Mouse (Mus musculus) limb, embryonic 14.5 days (tissue): Measurements from ENCODE around the gene Ptbp2. TPM values are rescaled to one million over a fixed set of nuclear protein-coding genes. Genes with fewer than 3 reads are reported as not detected.

Source experiments
- ATAC-seq: fragments of 200-750 bp; cut with Nextera tagmentation; 2 replicates; pipeline ENCODE4 v1.8.0; 2017; ENCODE audit warnings: low read depth, moderate number of reproducible peaks, moderate TSS enrichment; ENCODE audit not compliant: low FRiP score
- DNase-seq: peaks from one replicate; pipeline ENCODE4 v3.0.0-alpha.2; 2015; ENCODE audit warnings: low spot score
- H3K27ac ChIP-seq: fragments of 300-500 bp; sonication (generic); replicated peaks from 2 replicates; pipeline ENCODE4 v1.5.1; 2014; ENCODE audit warnings: low read depth, mild to moderate bottlenecking, low read length, moderate library complexity, mixed read lengths
- H3K27me3 ChIP-seq: fragments of 300-500 bp; sonication (generic); 2 replicates; pipeline ENCODE4 v1.6.1; 2014; ENCODE audit warnings: low read length, mixed read lengths; ENCODE audit not compliant: control insufficient read depth, insufficient read depth
- H3K36me3 ChIP-seq: fragments of 300-500 bp; sonication (generic); 2 replicates; pipeline ENCODE4 v1.6.1; 2014; ENCODE audit warnings: mild to moderate bottlenecking, low read length, moderate library complexity, mixed read lengths; ENCODE audit not compliant: control insufficient read depth, insufficient read depth
- H3K4me1 ChIP-seq: fragments of 300-500 bp; sonication (generic); 2 replicates; pipeline ENCODE4 v1.6.1; 2014; ENCODE audit warnings: antibody characterized with exemption, low read length, mixed read lengths; ENCODE audit not compliant: control insufficient read depth, insufficient read depth
- H3K4me2 ChIP-seq: fragments of 300-500 bp; sonication (generic); replicated peaks from 2 replicates; pipeline ENCODE4 v1.6.1; 2014; ENCODE audit warnings: low read depth, mild to moderate bottlenecking, low read length, moderate library complexity; ENCODE audit not compliant: severe bottlenecking
- H3K4me3 ChIP-seq: fragments of 300-500 bp; sonication (generic); replicated peaks from 2 replicates; pipeline ENCODE4 v1.5.1; 2014; ENCODE audit warnings: low read length
- H3K9ac ChIP-seq: fragments of 300-500 bp; sonication (generic); 2 replicates; pipeline ENCODE4 v1.6.1; 2014; ENCODE audit warnings: mild to moderate bottlenecking, low read depth, low read length, moderate library complexity; ENCODE audit not compliant: severe bottlenecking
- H3K9me3 ChIP-seq: fragments of 300-500 bp; sonication (generic); 2 replicates; pipeline ENCODE4 v1.6.1; 2016; ENCODE audit warnings: low read length; ENCODE audit not compliant: control insufficient read depth
- POLR2A ChIP-seq: fragments of 200-500 bp; IDR thresholded peaks from 2 replicates; pipeline ENCODE4 v1.8.0; 2012; ENCODE audit warnings: inconsistent platforms, mild to moderate bottlenecking, moderate library complexity, borderline replicate concordance; ENCODE audit not compliant: insufficient read depth, insufficient read length; ENCODE audit errors: extremely low read depth
- WGBS: fragments of 180-500 bp; shearing (Covaris S2); extraction: QIAGEN DNeasy Blood & Tissue Kit; methylation state at CpG from one replicate; pipeline ENCODE4 v1.1.7; 2014; 5-methylcytosine and 5-hydroxymethylcytosine counted together
- polyA plus RNA-seq, 2 experiments: library from polyadenylated mRNA; depleted of rRNA in 1 of 2; stranded (reverse) in 1 of 2; unstranded in 1 of 2; fragments of >200 nt; fragmentation: Nextera tagmentation in 1 of 2; extraction: Ambion mirVana in 1 of 2; gene quantifications; 2 replicates each; pipeline versions ENCODE4 v1.2.1 to v1.2.3; 2012 to 2014

The Ptbp2 gene
- polyA plus RNA-seq (2012; rRNA removed) = 101 and 102 TPM in 2 replicates
- polyA plus RNA-seq (2014; fragmentation: Nextera tagmentation; extraction: Ambion mirVana) = 65.8 and 73.0 TPM in 2 replicates

- H3K27ac ChIP-seq = peak within 1 kb of the TSS; percentile 98
Measured at GRCm38 (mm10) chr3:119784366-119784765, at the start of gene Ptbp2. Gene Ptbp2, minus strand, starts transcription at chr3:119784466.

DNA sequence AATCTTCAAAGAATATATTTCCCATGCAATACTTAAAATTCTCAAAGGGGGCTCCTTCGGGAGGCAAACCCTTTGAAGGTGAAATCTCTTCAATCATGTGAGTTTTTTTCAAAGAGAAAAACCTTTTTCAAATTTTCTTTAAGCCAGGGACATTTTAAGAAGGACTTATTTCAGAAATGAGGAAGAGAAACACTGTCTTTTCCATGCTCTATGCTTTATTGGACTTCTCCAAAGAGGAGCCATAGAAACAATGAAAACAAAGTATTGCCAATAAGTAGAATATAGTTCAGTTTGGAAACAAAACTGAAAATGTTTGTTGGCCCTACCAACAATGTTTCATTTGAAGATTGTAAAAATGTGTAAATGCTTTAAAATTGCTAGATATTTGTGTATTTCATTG, 30.4 kb upstream of the Ptbp2 start:
- no peak for TF ChIP-seq POLR2A
- WGBS = 51% methylated on average over 1 of the region's 1 CpGs
- no peak overlapping the region for H3K4me3 ChIP-seq

More at GRCm38 (mm10) chr3:119784366-119784765, at the start of gene Ptbp2:
- Histone ChIP-seq H3K4me2 (peak within 1 kb of the TSS; percentile 46), H3K4me1 (peaks cover 21% of the 10 kb centered on the region; the same call in 1 of the 2 replicates), H3K27me3 (no peaks in the 10 kb centered on the region), H3K4me3 (peak within 1 kb of the TSS; percentile 95), H3K9ac (peak within 1 kb of the TSS; percentile 100), H3K9me3 (no peaks in the 10 kb centered on the region), H3K36me3 (peaks cover 5% of the 10 kb centered on the region; the same call in 1 of the 2 replicates)
- DNase-seq (no peak), ATAC-seq (no peak)
- WGBS = 81% methylated on average over 4 of the region's 4 CpGs
- no peak for TF ChIP-seq POLR2A

GRCm38 (mm10) chr3:119806123-119806522, 21.9 kb upstream of the Ptbp2 start:
- H3K27me3 ChIP-seq = no peaks in the 10 kb centered on the region
- no peak overlapping the region for H3K4me3 ChIP-seq

More for the DNA sequence above, 30.4 kb upstream of the Ptbp2 start:
- Histone ChIP-seq H3K27ac (no peak overlapping the region), H3K4me1 (no peaks in the 10 kb centered on the region), H3K36me3 (no peaks in the 10 kb centered on the region), H3K9ac (no peak overlapping the region), H3K9me3 (no peaks in the 10 kb centered on the region), H3K27me3 (no peaks in the 10 kb centered on the region), H3K4me2 (no peak overlapping the region)
- no peak for DNase-seq
- ATAC-seq = no peak

DNA sequence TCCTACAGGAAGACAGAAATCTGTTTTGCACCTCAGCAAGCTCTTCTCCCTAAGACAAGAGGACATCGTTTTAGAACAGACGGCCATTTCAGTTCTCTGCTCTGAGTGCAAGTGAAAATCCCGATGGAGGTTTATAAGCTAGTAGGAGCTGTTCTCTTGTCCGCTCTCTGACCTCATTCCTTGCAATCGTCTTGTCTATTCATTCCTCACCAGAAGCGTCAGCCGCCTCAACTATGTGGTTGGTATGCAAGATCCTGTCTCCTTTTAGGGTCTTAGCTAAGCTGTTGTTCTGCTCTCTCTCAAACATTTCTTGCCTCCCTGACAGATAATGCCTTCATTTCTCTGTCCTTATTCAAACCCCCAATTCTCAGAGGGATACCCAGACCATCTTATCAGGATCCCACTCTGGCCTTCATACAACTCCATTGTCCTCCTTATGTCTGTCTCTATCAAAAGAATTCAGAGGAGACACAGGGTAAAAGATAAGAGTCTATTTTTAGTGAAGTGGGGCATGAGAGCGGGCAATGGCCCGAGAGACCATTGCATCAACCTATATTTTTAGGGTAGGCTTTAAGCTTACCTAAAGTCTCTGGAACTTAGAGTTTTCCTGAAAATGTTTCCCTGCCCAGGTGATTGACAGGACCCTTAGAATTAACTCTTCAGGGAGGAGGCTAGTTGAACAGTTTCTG, 10.6 kb upstream of the Ptbp2 start:
- Histone ChIP-seq H3K27ac (no peak overlapping the region), H3K9me3 (no peaks in the 10 kb centered on the region), H3K9ac (no peak overlapping the region), H3K36me3 (no peaks in the 10 kb centered on the region), H3K4me2 (no peak overlapping the region), H3K4me1 (no peaks in the 10 kb centered on the region), H3K27me3 (no peaks in the 10 kb centered on the region), H3K4me3 (no peak overlapping the region)
- WGBS = 87% methylated on average over 9 of the region's 9 CpGs
- TF ChIP-seq POLR2A = no peak
- no peak for ATAC-seq
- no peak for DNase-seq

More at GRCm38 (mm10) chr3:119806123-119806522, 21.9 kb upstream of the Ptbp2 start:
- no peak overlapping the region for H3K9ac ChIP-seq
- WGBS = 79% methylated on average over 7 of the region's 7 CpGs
- H3K4me2 ChIP-seq = no peak overlapping the region
- DNase-seq (no peak), ATAC-seq (no peak)
- no peak for TF ChIP-seq POLR2A
- H3K27ac ChIP-seq = no peak overlapping the region
- H3K4me1 ChIP-seq = no peaks in the 10 kb centered on the region
- H3K36me3 ChIP-seq = no peaks in the 10 kb centered on the region
- H3K9me3 ChIP-seq = no peaks in the 10 kb centered on the region

DNA sequence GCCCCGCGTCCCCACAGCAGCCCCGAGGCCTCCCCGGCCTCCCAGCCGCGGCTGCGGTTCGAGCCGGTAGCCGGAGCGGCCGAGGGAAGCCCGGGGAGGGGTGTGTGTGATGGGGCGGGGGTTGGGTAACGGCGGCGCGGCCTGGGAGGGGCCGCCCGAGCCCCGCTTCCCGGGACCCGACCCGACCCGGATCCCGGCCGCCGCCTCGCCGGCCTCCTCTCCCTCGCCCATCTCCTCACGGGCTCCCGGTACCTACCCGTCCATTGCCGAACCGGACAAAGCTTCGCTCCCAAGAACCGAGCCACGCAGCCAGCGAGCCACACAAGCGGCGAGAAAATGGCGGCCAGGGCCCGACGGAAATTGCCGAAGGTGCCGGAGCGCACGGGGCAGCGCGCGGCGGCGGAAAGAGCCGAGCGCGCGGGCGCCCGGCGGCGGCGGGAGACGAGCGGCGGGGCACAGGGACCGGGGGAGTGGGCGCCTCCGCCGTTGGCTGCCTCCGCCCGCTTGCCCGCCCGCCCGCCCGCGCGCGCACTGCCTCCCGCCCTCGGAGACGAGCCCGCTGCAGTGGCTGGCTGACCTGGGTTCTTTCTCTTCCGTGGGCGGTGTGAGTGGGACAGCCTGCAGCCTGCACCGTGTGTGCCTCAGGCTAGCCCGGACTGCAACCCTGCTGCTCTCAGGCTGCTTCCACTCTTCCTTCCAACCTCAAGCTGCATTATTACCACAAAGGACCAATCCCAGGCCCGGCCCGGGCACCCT, 1.1 kb downstream of the Ptbp2 start:
- H3K9me3 ChIP-seq = no peaks in the 10 kb centered on the region
- DNase-seq (peak; percentile 82), ATAC-seq (peak; percentile 90)
- H3K4me2 ChIP-seq = peak overlapping the region; percentile 71
- H3K27ac ChIP-seq = peak overlapping the region; percentile 98
- peaks cover 5% of the 10 kb centered on the region; the same call in 1 of the 2 replicates for H3K36me3 ChIP-seq
- H3K27me3 ChIP-seq = no peaks in the 10 kb centered on the region
- TF ChIP-seq POLR2A = peak; percentile 56; the same call in 1 of the 2 replicates
- peak overlapping the region; percentile 100 for H3K9ac ChIP-seq
- H3K4me1 ChIP-seq = peaks cover 27% of the 10 kb centered on the region
- peak overlapping the region; percentile 95 for H3K4me3 ChIP-seq
- WGBS = under 1% methylated on average over 37 of the region's 89 CpGs
